Comparison of ENCODE assay signal across 8 mouse cellular contexts in genomic region chr5:99480078-99481031, GRCm38 (mm10).
DNase-seq lines count a peak whose midpoint lies in the region; ATAC-seq lines count a peak whose summit lies in the region.

No protein-coding gene starts in this region.

- H3K4me3 ChIP-seq in liver, embryonic 11.5 days (ENCODE audit: low read depth, low read length), result no peak overlapping the region
- H3K4me3 ChIP-seq in embryonic facial prominence, embryonic 12.5 days, result no peak overlapping the region
- no peak overlapping the region for H3K4me3 ChIP-seq in hindbrain, embryonic 16.5 days (ENCODE audit: low read length)
- no peak overlapping the region for H3K4me3 ChIP-seq in neural tube, embryonic 15.5 days (replicated peaks)

- H3K9ac ChIP-seq in liver, embryonic 11.5 days (ENCODE audit: low read depth, low read length), result no peak overlapping the region
- no peak overlapping the region for H3K9ac ChIP-seq in embryonic facial prominence, embryonic 12.5 days
- H3K9ac ChIP-seq in hindbrain, embryonic 16.5 days (ENCODE audit: low read depth, low read length), result peak overlapping the region; percentile 34; the same call in 1 of the 2 replicates
- no peak overlapping the region for H3K9ac ChIP-seq in neural tube, embryonic 15.5 days (replicated peaks)

- peaks cover 21% of the 10 kb centered on the region for H3K4me1 ChIP-seq in liver, embryonic 11.5 days (replicated peaks; ENCODE audit: control insufficient read depth, insufficient read depth, low read length)
- peaks cover 15% of the 10 kb centered on the region for H3K4me1 ChIP-seq in embryonic facial prominence, embryonic 12.5 days
- H3K4me1 ChIP-seq in hindbrain, embryonic 16.5 days (ENCODE audit: control insufficient read depth, insufficient read depth, low read depth, low read length), result peaks cover 7% of the 10 kb centered on the region
- H3K4me1 ChIP-seq in neural tube, embryonic 15.5 days, result peaks cover 21% of the 10 kb centered on the region

- no peak for DNase-seq in liver, embryonic 11.5 days (ENCODE audit: low spot score)
- DNase-seq in liver, result no peak
- no peak for DNase-seq in left cerebral cortex, adult 8-10 months (ENCODE audit: low spot score in 2 of 2)
- DNase-seq in embryo, embryonic 10.5 days (ENCODE audit: low spot score), result no peak
- DNase-seq in right cerebral cortex, adult 2 months (ENCODE audit: low spot score in 2 of 2), result no peak

- WGBS in liver, embryonic 11.5 days, result 67% methylated on average over 6 of the region's 6 CpGs
- 60% methylated on average over 6 of the region's 6 CpGs for WGBS in embryonic facial prominence, embryonic 12.5 days
- 48% methylated on average over 6 of the region's 6 CpGs for WGBS in hindbrain, embryonic 16.5 days
- WGBS in neural tube, embryonic 15.5 days, result 57% methylated on average over 6 of the region's 6 CpGs

- no peaks in the 10 kb centered on the region for H3K36me3 ChIP-seq in liver, embryonic 11.5 days (ENCODE audit: control insufficient read depth, insufficient read depth, low read length)
- H3K36me3 ChIP-seq in embryonic facial prominence, embryonic 12.5 days, result no peaks in the 10 kb centered on the region
- H3K36me3 ChIP-seq in hindbrain, embryonic 16.5 days (ENCODE audit: control insufficient read depth, insufficient read depth, low read length), result no peaks in the 10 kb centered on the region
- no peaks in the 10 kb centered on the region for H3K36me3 ChIP-seq in neural tube, embryonic 15.5 days

- ATAC-seq in liver, embryonic 11.5 days (replicated peaks; ENCODE audit: low FRiP score), result no peak
- no peak for ATAC-seq in embryonic facial prominence, embryonic 12.5 days (ENCODE audit: insufficient number of reproducible peaks, insufficient read depth, low FRiP score, low TSS enrichment)
- 0 out of 2 replicates have a peak, but pooled peaks have one; percentile 19 for ATAC-seq in hindbrain, embryonic 16.5 days
- ATAC-seq in neural tube, embryonic 15.5 days (ENCODE audit: low FRiP score), result no peak

- H3K27ac ChIP-seq in liver, embryonic 11.5 days (ENCODE audit: low read depth, low read length), result no peak overlapping the region
- no peak overlapping the region for H3K27ac ChIP-seq in embryonic facial prominence, embryonic 12.5 days
- H3K27ac ChIP-seq in hindbrain, embryonic 16.5 days (ENCODE audit: low read depth, low read length), result no peak overlapping the region
- H3K27ac ChIP-seq in neural tube, embryonic 15.5 days (replicated peaks), result peak overlapping the region; percentile 24

- no peaks in the 10 kb centered on the region for H3K9me3 ChIP-seq in liver, embryonic 11.5 days (ENCODE audit: control insufficient read depth, low read length)
- H3K9me3 ChIP-seq in embryonic facial prominence, embryonic 12.5 days, result no peaks in the 10 kb centered on the region
- no peaks in the 10 kb centered on the region for H3K9me3 ChIP-seq in hindbrain, embryonic 16.5 days (ENCODE audit: control insufficient read depth, low read length)
- no peaks in the 10 kb centered on the region for H3K9me3 ChIP-seq in neural tube, embryonic 15.5 days (replicated peaks)

- no peaks in the 10 kb centered on the region for H3K27me3 ChIP-seq in liver, embryonic 11.5 days (replicated peaks; ENCODE audit: control insufficient read depth, insufficient read depth, low read length)
- peaks cover 4% of the 10 kb centered on the region; the same call in 1 of the 2 replicates for H3K27me3 ChIP-seq in embryonic facial prominence, embryonic 12.5 days
- no peaks in the 10 kb centered on the region for H3K27me3 ChIP-seq in hindbrain, embryonic 16.5 days (replicated peaks; ENCODE audit: control insufficient read depth, insufficient read depth, low read length)
- H3K27me3 ChIP-seq in neural tube, embryonic 15.5 days (replicated peaks), result no peaks in the 10 kb centered on the region

- H3K4me2 ChIP-seq in liver, embryonic 11.5 days, result peak overlapping the region; percentile 60
- peak overlapping the region; percentile 44; the same call in 1 of the 2 replicates for H3K4me2 ChIP-seq in embryonic facial prominence, embryonic 12.5 days (replicated peaks)
- H3K4me2 ChIP-seq in hindbrain, embryonic 16.5 days (ENCODE audit: low read length), result no peak overlapping the region
- H3K4me2 ChIP-seq in neural tube, embryonic 15.5 days, result peak overlapping the region; percentile 45
